In genomic region chr5:73676626-73677025, GRCm38 (mm10) we compare ENCODE assay signal across 14 mouse cellular contexts. TPM values are rescaled to one million over a fixed set of nuclear protein-coding genes. Genes with fewer than 3 reads are reported as not detected.
A peak's percentile ranks its signal among the peaks of the same experiment; 100 is the strongest.
DNase-seq lines count a peak whose midpoint lies in the region; ATAC-seq and TF ChIP-seq lines count a peak whose summit lies in the region.
"Had no signal": no experiment of that assay in that cellular context is flagged by ENCODE, and none has a peak within 500 bp of the region (broad histone marks: within the 10 kb centered on the region; RNA-seq: fewer than 3 reads in every experiment).

No protein-coding gene starts in this region.

- H3K4me3 ChIP-seq in lung, embryonic 14.5 days (ENCODE audit: low read depth, low read length) = no peak overlapping the region
- H3K4me3 ChIP-seq in cortical plate, adult 2 months (ENCODE audit: insufficient read depth, low read length) = peak overlapping the region; percentile 20
- H3K4me3 ChIP-seq in limb, embryonic 14.5 days (replicated peaks; ENCODE audit: low read length) = 0 out of 2 replicates have a peak overlapping the region, but pooled peaks have one; percentile 17
- H3K4me3 ChIP-seq: neural tube, embryonic 12.5 days had no signal

- TF ChIP-seq POLR2A in cortical plate, adult 2 months (IDR thresholded peaks at IDR 0.05; ENCODE audit: extremely low read depth, insufficient read depth, low read length) = no peak
- TF ChIP-seq POLR2A in limb, embryonic 14.5 days (IDR thresholded peaks at IDR 0.05; ENCODE audit: borderline replicate concordance, extremely low read depth, insufficient read depth, insufficient read length) = no peak

- peak; percentile 54 for DNase-seq in lung, embryonic 14.5 days
- no peak for DNase-seq in lung, postnatal 4 days
- DNase-seq in layer of hippocampus, adult 11-12 months (ENCODE audit: low spot score) = peak; percentile 52
- DNase-seq in limb, embryonic 14.5 days (ENCODE audit: low spot score) = peak; percentile 18
- no peak for DNase-seq in B cell, adult 2 months
- no peak for DNase-seq in ovary, postnatal 14 days (ENCODE audit: low spot score)
- DNase-seq: adrenal gland, postnatal 10 days; embryo, embryonic 11 days; right cerebral cortex, postnatal 4 days; thymus, adult 18-20 months had no signal

- peak overlapping the region; percentile 28; the same call in 1 of the 2 replicates for H3K4me2 ChIP-seq in lung, embryonic 14.5 days
- H3K4me2 ChIP-seq in limb, embryonic 14.5 days (replicated peaks; ENCODE audit: low read depth, low read length, severe bottlenecking) = peak overlapping the region; percentile 28; the same call in 1 of the 2 replicates
- H3K4me2 ChIP-seq: neural tube, embryonic 12.5 days had no signal

- H3K36me3 ChIP-seq in lung, embryonic 14.5 days (ENCODE audit: insufficient read depth) = no peaks in the 10 kb centered on the region
- no peaks in the 10 kb centered on the region for H3K36me3 ChIP-seq in limb, embryonic 14.5 days (ENCODE audit: control insufficient read depth, insufficient read depth, low read length)
- H3K36me3 ChIP-seq: neural tube, embryonic 12.5 days had no signal

- no peaks in the 10 kb centered on the region for H3K27me3 ChIP-seq in lung, embryonic 14.5 days (ENCODE audit: insufficient read depth, low read length)
- no peaks in the 10 kb centered on the region for H3K27me3 ChIP-seq in limb, embryonic 14.5 days (ENCODE audit: control insufficient read depth, insufficient read depth, low read length)
- H3K27me3 ChIP-seq: neural tube, embryonic 12.5 days had no signal

- ATAC-seq in lung, embryonic 14.5 days (ENCODE audit: insufficient read depth) = no peak
- ATAC-seq in limb, embryonic 14.5 days (ENCODE audit: low FRiP score, low read depth) = no peak
- ATAC-seq: intestine, embryonic 16.5 days had no signal

- H3K9ac ChIP-seq in lung, embryonic 14.5 days = no peak overlapping the region
- no peak overlapping the region for H3K9ac ChIP-seq in limb, embryonic 14.5 days (ENCODE audit: low read depth, low read length, severe bottlenecking)
- H3K9ac ChIP-seq: neural tube, embryonic 12.5 days had no signal

- TF ChIP-seq CTCF in lung, embryonic 14.5 days (IDR thresholded peaks at IDR 0.05; ENCODE audit: low read depth) = no peak
- TF ChIP-seq CTCF in cortical plate, adult 2 months (IDR thresholded peaks at IDR 0.05; ENCODE audit: extremely low read depth, insufficient read depth, low read length) = no peak

- no peaks in the 10 kb centered on the region for H3K4me1 ChIP-seq in lung, embryonic 14.5 days (ENCODE audit: insufficient read depth)
- no peaks in the 10 kb centered on the region for H3K4me1 ChIP-seq in cortical plate, adult 2 months (ENCODE audit: control insufficient read depth, insufficient read depth, low read length)
- peaks cover 4% of the 10 kb centered on the region; the same call in 1 of the 2 replicates for H3K4me1 ChIP-seq in limb, embryonic 14.5 days (ENCODE audit: control insufficient read depth, insufficient read depth, low read length)
- H3K4me1 ChIP-seq: neural tube, embryonic 12.5 days had no signal

- no peak overlapping the region for H3K27ac ChIP-seq in lung, embryonic 14.5 days (ENCODE audit: low read depth)
- no peak overlapping the region for H3K27ac ChIP-seq in cortical plate, adult 2 months (ENCODE audit: insufficient read depth, low read length)
- H3K27ac ChIP-seq in limb, embryonic 14.5 days (replicated peaks; ENCODE audit: low read depth, low read length) = 0 out of 2 replicates have a peak overlapping the region, but pooled peaks have one; percentile 11
- H3K27ac ChIP-seq: neural tube, embryonic 12.5 days had no signal

- WGBS in lung, embryonic 14.5 days = 59% methylated on average over 13 of the region's 13 CpGs
- 55% methylated on average over 13 of the region's 13 CpGs for WGBS in limb, embryonic 14.5 days

- no peaks in the 10 kb centered on the region for H3K9me3 ChIP-seq in lung, embryonic 14.5 days (ENCODE audit: low read depth, low read length)
- H3K9me3 ChIP-seq in limb, embryonic 14.5 days (ENCODE audit: control insufficient read depth, low read length) = no peaks in the 10 kb centered on the region
- H3K9me3 ChIP-seq: neural tube, embryonic 12.5 days had no signal

RNA-seq across cellular contexts. Expression of gene Spata18, which starts 25.4 kb away (rescaled TPM):
- 0.69 and 0.86 TPM in 2 replicates for polyA plus RNA-seq in lung, embryonic 14.5 days (2014; fragmentation: Nextera tagmentation; extraction: Ambion mirVana)
- 0.33 and 0.36 TPM in 2 replicates for polyA plus RNA-seq in cortical plate, adult 2 months (2012; rRNA removed)
- 2.0 and 2.5 TPM in 2 replicates for polyA plus RNA-seq in limb, embryonic 14.5 days (2012; rRNA removed)
- 1.4 and 1.8 TPM in 2 replicates for polyA plus RNA-seq in limb, embryonic 14.5 days (2014; fragmentation: Nextera tagmentation; extraction: Ambion mirVana)
- polyA plus RNA-seq: liver, adult 2 months; neural tube, embryonic 12.5 days had no signal

RNA-seq across cellular contexts. Expression of gene Sgcb, which starts 29.0 kb away (rescaled TPM):
- polyA plus RNA-seq in lung, embryonic 14.5 days (2014; fragmentation: Nextera tagmentation; extraction: Ambion mirVana) = 25.8 and 27.7 TPM in 2 replicates
- 48.6 and 50.3 TPM in 2 replicates for polyA plus RNA-seq in cortical plate, adult 2 months (2012; rRNA removed)
- polyA plus RNA-seq in limb, embryonic 14.5 days (2012; rRNA removed) = 33.4 and 38.6 TPM in 2 replicates
- 48.0 and 49.7 TPM in 2 replicates for polyA plus RNA-seq in limb, embryonic 14.5 days (2014; fragmentation: Nextera tagmentation; extraction: Ambion mirVana)

RNA-seq across cellular contexts. Expression of gene Lrrc66, which starts 44.3 kb away (rescaled TPM):
- polyA plus RNA-seq in lung, embryonic 14.5 days (2014; fragmentation: Nextera tagmentation; extraction: Ambion mirVana) = not detected in 2 replicates
- 0.02 TPM in 1 of 2 replicates, not detected in the other for polyA plus RNA-seq in cortical plate, adult 2 months (2012; rRNA removed)
- polyA plus RNA-seq in limb, embryonic 14.5 days (2012; rRNA removed) = 0.05 and 0.11 TPM in 2 replicates
- 0.08 TPM in 1 of 2 replicates, not detected in the other for polyA plus RNA-seq in limb, embryonic 14.5 days (2014; fragmentation: Nextera tagmentation; extraction: Ambion mirVana)
- polyA plus RNA-seq: liver, adult 2 months; neural tube, embryonic 12.5 days had no signal

Comparison
In these comparisons a context has a peak if more than half of its experiments do, and no peak if none do; other contexts are left out.
1. DNase-seq: peak in lung, embryonic 14.5 days (single experiment), layer of hippocampus, adult 11-12 months (single experiment) and limb, embryonic 14.5 days (single experiment); none in lung, postnatal 4 days (0 of 2), B cell, adult 2 months (0 of 2) and ovary, postnatal 14 days (single experiment).